Mouse (Mus musculus) urinary bladder, adult 2 months (tissue): Measurements from ENCODE around the gene Calu. TPM values are rescaled to one million over a fixed set of nuclear protein-coding genes. Genes with fewer than 3 reads are reported as not detected.

Source experiments
- DNase-seq: peaks from one replicate; pipeline ENCODE4 v3.0.0; 2022; ENCODE audit warnings: low spot score
- polyA plus RNA-seq: library from polyadenylated mRNA; depleted of rRNA; stranded (reverse); fragments of >200 nt; gene quantifications from 2 replicates; pipeline ENCODE4 v1.2.3, GENCODE M21; 2012; rRNA removed

The Calu gene
- polyA plus RNA-seq, 1 experiment: 274 TPM

DNA sequence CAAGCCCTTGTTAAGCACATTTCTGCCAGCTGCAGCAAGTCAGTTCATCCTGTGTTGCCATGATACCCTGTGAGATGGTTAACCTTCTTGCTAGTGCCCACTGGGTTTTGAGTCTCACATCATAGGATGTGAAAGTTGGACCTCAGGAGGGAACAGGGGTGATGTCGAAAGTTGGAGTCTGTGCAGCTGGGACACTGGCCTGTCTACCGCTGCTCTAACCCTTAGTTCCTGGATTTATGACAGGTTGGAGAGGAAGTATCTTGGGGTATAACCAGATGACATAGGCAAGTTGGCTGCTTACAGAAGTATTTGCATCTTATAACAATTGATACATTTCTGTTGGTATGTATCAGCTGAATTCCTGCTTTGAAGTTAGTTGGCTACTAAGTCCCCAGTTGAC, 72.7 kb downstream of the Calu start:
- DNase-seq: no peak

DNA sequence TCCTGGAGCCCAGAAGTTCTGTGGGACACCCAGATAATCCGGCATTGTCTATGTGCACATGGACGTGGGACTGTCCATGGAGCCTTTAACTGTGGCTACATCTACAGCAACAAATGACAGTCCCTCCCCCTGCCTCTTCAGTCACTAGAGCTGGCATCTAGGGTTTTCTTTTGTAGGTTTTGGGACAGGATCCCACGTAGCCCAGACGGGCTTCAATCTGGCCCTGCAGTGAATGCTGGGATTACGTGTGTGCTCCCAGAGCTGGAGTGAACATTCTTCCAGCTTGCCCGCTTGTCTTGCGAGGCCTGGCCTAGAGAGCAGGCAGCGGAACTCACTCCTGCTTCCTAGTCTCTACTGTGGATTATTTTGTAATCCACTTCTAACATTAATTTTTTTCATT, 77.2 kb downstream of the Calu start:
- no peak for DNase-seq

DNA sequence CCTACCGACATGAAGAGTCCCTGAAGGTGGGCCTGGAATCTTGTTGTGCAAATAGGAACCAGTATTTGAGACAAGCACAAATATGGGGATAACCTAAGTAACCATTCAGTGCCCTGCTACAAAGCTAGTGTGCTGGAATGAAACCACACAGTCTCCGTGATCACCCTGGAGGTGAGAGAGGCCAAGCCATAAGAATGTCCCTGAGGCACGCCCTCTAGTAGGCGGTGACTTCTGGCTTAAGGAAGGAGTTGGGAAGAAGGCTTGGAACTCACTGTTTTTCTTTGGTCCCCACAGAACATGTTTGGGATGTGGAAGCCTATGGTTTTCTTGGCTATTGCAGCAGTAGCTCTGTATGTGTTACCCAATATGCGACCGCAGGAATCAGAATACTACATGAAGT, 78.5 kb downstream of the Calu start:
- DNase-seq: no peak

Other genes starting within 250 kb of the Calu start
- 30.5 and 37.1 TPM in 2 replicates for gene Rbm28, start 183.1 kb upstream of the Calu start, polyA plus RNA-seq
- 0.41 and 0.52 TPM in 2 replicates for gene Prrt4, start 168.5 kb upstream of the Calu start, polyA plus RNA-seq
- 29.6 and 33.9 TPM in 2 replicates for gene Impdh1, start 131.7 kb upstream of the Calu start, polyA plus RNA-seq
- 39.8 and 70.3 TPM in 2 replicates for gene Hilpda, start 75.6 kb upstream of the Calu start, polyA plus RNA-seq
- gene Fam71f2, start 68.5 kb upstream of the Calu start, polyA plus RNA-seq: 1.1 and 1.9 TPM in 2 replicates
- not detected in 2 replicates for gene Fam71f1, start 28.9 kb upstream of the Calu start, polyA plus RNA-seq
- 9.3 and 11.3 TPM in 2 replicates for gene Opn1sw, start 40.4 kb downstream of the Calu start, polyA plus RNA-seq
- gene Ccdc136, start 48.2 kb downstream of the Calu start, polyA plus RNA-seq: 19.7 and 29.6 TPM in 2 replicates
- gene Flnc, start 85.2 kb downstream of the Calu start, polyA plus RNA-seq: 40.8 and 75.6 TPM in 2 replicates
- gene Atp6v1f, start 119.6 kb downstream of the Calu start, polyA plus RNA-seq: 234 and 282 TPM in 2 replicates
- not detected in 2 replicates for gene Atp6v1fnb, start 123.4 kb downstream of the Calu start, polyA plus RNA-seq
- gene Kcp, start 159.9 kb downstream of the Calu start, polyA plus RNA-seq: 4.9 and 6.4 TPM in 2 replicates
- 19.8 and 21.3 TPM in 2 replicates for gene Irf5, start 178.6 kb downstream of the Calu start, polyA plus RNA-seq